Mouse (Mus musculus) intestine, postnatal 0 days (tissue): ENCODE measurements at regions not wholly inside any gene's neighbourhood (a gene's known extent, or its start where the extent isn't known, plus 50 kb on each side); places are given as distances from the start of the nearest gene placed in this dataset.

ENCODE experiments used
- ATAC-seq: fragments of 200-750 bp; cut with Nextera tagmentation; 2 replicates; pipeline ENCODE4 v1.8.0; 2017; ENCODE audit warnings: mild to moderate bottlenecking, moderate TSS enrichment, moderate library complexity
- H3K27ac ChIP-seq: fragments of 300-500 bp; sonication (generic); 2 replicates; pipeline ENCODE4 v1.5.1; 2014; ENCODE audit warnings: mild to moderate bottlenecking, low read depth, low read length, moderate library complexity
- H3K27me3 ChIP-seq: fragments of 300-500 bp; sonication (generic); replicated peaks from 2 replicates; pipeline ENCODE4 v1.6.1; 2014; ENCODE audit warnings: low read length, mixed read lengths; ENCODE audit not compliant: control insufficient read depth, insufficient read depth
- H3K36me3 ChIP-seq: fragments of 300-500 bp; sonication (generic); 2 replicates; pipeline ENCODE4 v1.6.1; 2014; ENCODE audit warnings: mild to moderate bottlenecking, moderate library complexity; ENCODE audit not compliant: control insufficient read depth, insufficient read depth
- H3K4me1 ChIP-seq: fragments of 300-500 bp; sonication (generic); replicated peaks from 2 replicates; pipeline ENCODE4 v1.6.1; 2014; ENCODE audit warnings: antibody characterized with exemption, low read length, mixed read lengths; ENCODE audit not compliant: control insufficient read depth, insufficient read depth
- H3K4me2 ChIP-seq: fragments of 300-500 bp; sonication (generic); replicated peaks from 2 replicates; pipeline ENCODE4 v1.6.1; 2014; ENCODE audit warnings: low read depth, mild to moderate bottlenecking, moderate library complexity
- H3K4me3 ChIP-seq: fragments of 300-500 bp; sonication (generic); 2 replicates; pipeline ENCODE4 v1.5.1; 2014; ENCODE audit warnings: low read depth, low read length
- H3K9ac ChIP-seq: fragments of 300-500 bp; sonication (generic); 2 replicates; pipeline ENCODE4 v1.6.1; 2014; ENCODE audit warnings: mild to moderate bottlenecking, low read depth, low read length
- H3K9me3 ChIP-seq: fragments of 300-500 bp; sonication (generic); 2 replicates; pipeline ENCODE4 v1.6.1; 2016; ENCODE audit warnings: mixed run types; ENCODE audit not compliant: control insufficient read depth
- CTCF ChIP-seq: sonication (generic); IDR thresholded peaks from 2 replicates; pipeline ENCODE4 v1.5.1; 2016; ENCODE audit warnings: low read depth, mild to moderate bottlenecking, control low read depth, antibody characterized with exemption, moderate library complexity
- WGBS: fragments of 180-500 bp; shearing (Covaris S2); extraction: QIAGEN DNeasy Blood & Tissue Kit; methylation state at CpG from one replicate; pipeline ENCODE4 v1.1.7; 2014; 5-methylcytosine and 5-hydroxymethylcytosine counted together

DNA sequence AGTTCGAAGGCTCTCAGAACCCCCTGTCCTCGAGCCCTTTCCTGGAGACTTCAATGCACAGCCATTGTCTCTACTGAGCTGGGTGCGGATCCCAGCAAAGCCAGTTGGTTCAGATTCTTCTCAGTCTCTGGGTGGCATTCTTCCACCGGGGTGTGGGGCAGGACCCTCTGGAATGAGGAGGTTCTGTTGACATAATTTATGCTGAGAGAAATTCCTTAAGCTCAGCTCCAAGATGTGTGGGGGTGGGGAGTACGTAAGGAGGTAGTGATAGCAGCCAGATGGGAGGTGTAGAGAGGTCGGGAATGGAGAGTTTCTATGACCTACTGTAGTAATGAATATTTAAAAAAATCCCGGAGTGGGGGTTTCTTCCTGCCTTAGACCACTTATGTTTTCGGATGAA lies 93.8 kb downstream of the Arl4c start:
- no peak overlapping the region for H3K9ac ChIP-seq
- H3K36me3 ChIP-seq = no peaks in the 10 kb centered on the region
- H3K27me3 ChIP-seq = no peaks in the 10 kb centered on the region
- no peak overlapping the region for H3K27ac ChIP-seq
- H3K4me2 ChIP-seq = no peak overlapping the region
- no peaks in the 10 kb centered on the region for H3K9me3 ChIP-seq
- TF ChIP-seq CTCF = no peak
- no peak overlapping the region for H3K4me3 ChIP-seq
- H3K4me1 ChIP-seq = no peaks in the 10 kb centered on the region
- WGBS = 45% methylated on average over 8 of the region's 8 CpGs
- ATAC-seq = no peak

DNA sequence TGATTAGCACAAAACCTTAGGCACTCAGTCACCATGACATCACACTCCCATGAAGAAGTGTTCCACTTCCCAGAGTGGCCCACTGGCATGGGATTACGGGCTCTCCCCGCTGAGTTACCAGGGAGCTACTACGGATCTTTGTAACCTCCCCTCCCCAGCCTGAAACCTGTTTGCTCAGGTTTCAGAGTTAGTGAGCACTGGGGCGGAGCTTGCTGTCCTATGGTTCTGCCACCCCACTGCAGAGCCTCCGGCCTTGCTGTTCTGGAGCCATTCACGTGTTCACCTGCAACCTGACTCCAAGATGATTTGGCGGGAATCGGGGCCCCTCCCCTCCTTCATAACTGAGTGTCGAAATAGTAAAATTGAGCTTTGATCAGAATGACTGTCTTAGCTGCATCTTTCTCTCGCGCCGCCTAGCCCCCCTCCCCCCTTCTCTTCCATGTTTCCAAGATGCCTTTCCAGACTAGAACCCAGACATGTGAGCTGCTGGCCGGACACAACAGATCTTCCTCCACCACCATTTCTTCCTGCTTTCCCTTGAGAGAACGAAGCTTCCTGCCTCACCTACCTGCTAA lies 95.8 kb upstream of the Glrp1 start:
- no peaks in the 10 kb centered on the region for H3K9me3 ChIP-seq
- no peak for TF ChIP-seq CTCF
- H3K9ac ChIP-seq = no peak overlapping the region
- H3K27ac ChIP-seq = no peak overlapping the region
- no peaks in the 10 kb centered on the region for H3K27me3 ChIP-seq
- WGBS = 33% methylated on average over 14 of the region's 14 CpGs
- ATAC-seq = peak; percentile 74
- no peak overlapping the region for H3K4me3 ChIP-seq
- H3K36me3 ChIP-seq = no peaks in the 10 kb centered on the region
- no peaks in the 10 kb centered on the region for H3K4me1 ChIP-seq
- H3K4me2 ChIP-seq = 0 out of 2 replicates have a peak overlapping the region, but pooled peaks have one; percentile 9

DNA sequence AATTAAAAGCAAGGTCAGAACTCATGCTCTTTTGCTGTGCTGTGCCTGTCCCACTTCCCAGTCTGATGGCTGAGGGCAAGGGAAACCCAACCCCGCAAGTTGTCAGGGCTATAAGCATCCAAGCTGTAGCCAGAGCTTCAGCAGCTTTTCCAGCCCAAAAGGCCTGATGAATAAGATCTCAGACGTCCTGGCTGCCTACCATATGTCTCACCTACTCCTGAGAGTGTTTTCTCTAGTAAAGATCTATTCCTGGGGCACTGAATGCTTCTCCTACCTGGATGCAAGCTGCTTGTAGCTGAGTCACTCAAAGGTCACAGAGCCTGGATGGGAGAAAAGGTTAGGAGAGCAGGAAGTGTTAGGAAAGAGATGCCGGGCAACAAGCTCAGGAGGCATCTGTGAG lies 92.4 kb upstream of the Glrp1 start:
- Histone ChIP-seq H3K4me3 (no peak overlapping the region), H3K36me3 (no peaks in the 10 kb centered on the region), H3K27ac (no peak overlapping the region), H3K9me3 (no peaks in the 10 kb centered on the region), H3K4me1 (no peaks in the 10 kb centered on the region), H3K27me3 (no peaks in the 10 kb centered on the region), H3K4me2 (no peak overlapping the region), H3K9ac (no peak overlapping the region)
- 78% methylated on average over 3 of the region's 3 CpGs for WGBS
- no peak for ATAC-seq
- TF ChIP-seq CTCF = no peak

DNA sequence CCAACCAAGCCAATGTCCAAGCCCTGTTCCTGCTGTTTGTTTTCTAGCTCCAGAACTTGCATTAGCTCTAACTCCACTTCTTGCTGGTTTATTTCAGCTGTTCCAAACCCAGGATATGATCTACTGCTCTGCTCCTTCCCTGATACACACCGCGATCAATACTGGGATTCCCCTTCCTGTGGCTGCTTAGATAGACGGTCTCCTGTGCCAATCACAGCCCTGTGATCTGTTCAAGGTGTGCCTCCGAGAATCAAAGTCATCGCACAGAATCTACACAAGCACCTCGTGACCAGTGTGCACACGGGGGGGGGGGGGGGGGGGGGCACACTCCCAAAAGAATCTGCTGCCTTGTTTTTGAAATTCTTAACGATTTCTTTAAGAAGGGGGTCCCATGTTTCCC lies 91.9 kb upstream of the Glrp1 start:
- Histone ChIP-seq H3K4me3 (no peak overlapping the region), H3K9me3 (no peaks in the 10 kb centered on the region), H3K27me3 (no peaks in the 10 kb centered on the region), H3K27ac (no peak overlapping the region), H3K36me3 (no peaks in the 10 kb centered on the region), H3K9ac (no peak overlapping the region), H3K4me1 (no peaks in the 10 kb centered on the region), H3K4me2 (no peak overlapping the region)
- ATAC-seq = no peak
- TF ChIP-seq CTCF = no peak
- 66% methylated on average over 8 of the region's 8 CpGs for WGBS

DNA sequence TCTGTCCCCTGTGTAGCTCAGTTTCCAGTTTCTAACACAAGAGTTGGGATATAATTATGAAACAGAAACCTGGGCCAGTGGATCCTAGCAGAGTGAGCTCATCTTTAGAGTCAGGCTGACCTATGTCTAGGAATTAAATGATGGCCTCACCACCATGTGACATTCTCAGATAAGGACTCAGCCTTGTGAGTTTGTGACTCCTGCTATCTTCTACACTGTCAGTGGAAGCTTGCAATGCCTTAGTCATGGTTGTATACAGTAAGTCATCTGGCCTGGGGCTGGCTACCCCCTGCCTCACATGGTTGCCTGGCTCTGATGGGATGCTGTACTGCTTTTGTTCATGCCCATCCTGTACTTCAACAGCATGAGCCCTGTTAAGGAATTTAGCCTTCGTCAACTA lies 90.3 kb upstream of the Glrp1 start:
- TF ChIP-seq CTCF = no peak
- no peak overlapping the region for H3K4me3 ChIP-seq
- peak; percentile 66 for ATAC-seq

DNA sequence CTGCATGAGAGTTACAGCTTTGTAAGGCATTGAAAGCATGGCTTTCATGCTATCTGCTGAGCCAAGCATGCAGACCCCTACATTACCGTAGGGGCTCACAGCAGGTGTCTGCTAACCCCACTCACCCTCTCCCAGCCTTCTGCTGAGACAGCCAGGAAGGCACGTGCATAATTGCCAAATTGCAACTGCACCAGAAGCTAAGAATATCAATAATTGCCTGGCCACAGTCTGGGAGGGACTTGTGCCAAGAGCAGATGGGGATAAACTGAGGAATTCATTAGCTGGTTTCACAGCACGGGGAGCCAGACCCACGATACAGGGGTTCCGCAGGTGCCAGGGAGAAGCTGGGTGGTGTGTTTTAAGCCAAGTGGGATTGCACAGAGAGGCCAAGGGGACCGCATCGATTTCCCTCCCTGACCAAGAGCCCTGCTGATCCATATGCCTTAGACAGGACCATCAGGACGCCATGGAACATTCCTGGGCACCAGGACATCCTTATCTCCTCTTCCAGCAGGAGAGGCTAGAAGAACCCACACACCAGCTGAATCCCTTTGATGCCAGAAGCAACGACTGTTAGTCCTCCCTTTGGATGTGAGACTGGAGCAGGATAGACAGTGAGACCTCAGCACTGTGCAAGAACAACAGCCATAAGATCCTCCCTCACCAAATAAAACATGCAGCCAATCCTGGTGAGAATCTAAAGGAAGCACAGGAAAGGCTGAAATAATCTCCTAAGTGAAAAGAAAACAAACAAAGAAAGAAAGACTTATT lies 84.8 kb upstream of the Glrp1 start:
- TF ChIP-seq CTCF = no peak
- Histone ChIP-seq H3K27me3 (no peaks in the 10 kb centered on the region), H3K27ac (no peak overlapping the region), H3K9ac (no peak overlapping the region), H3K4me1 (no peaks in the 10 kb centered on the region), H3K36me3 (no peaks in the 10 kb centered on the region), H3K9me3 (no peaks in the 10 kb centered on the region), H3K4me2 (no peak overlapping the region), H3K4me3 (no peak overlapping the region)
- WGBS = 58% methylated on average over 9 of the region's 9 CpGs
- ATAC-seq = no peak

More for the DNA sequence above, 90.3 kb upstream of the Glrp1 start:
- Histone ChIP-seq H3K9ac (no peak overlapping the region), H3K36me3 (no peaks in the 10 kb centered on the region), H3K9me3 (no peaks in the 10 kb centered on the region), H3K4me1 (no peaks in the 10 kb centered on the region), H3K27me3 (no peaks in the 10 kb centered on the region), H3K27ac (no peak overlapping the region), H3K4me2 (no peak overlapping the region)
- WGBS = 79% methylated on average over 1 of the region's 1 CpGs
